Mouse (Mus musculus) CH12.LX (cell line): ENCODE results near the gene Sik3. TPM values are rescaled to one million over a fixed set of nuclear protein-coding genes. Genes with fewer than 3 reads are reported as not detected.

ENCODE experiments used
- DNase-seq: peaks from one replicate; pipeline ENCODE4 v3.0.0-alpha.2; 2013; ENCODE audit errors: extremely low read depth
- H3K27ac ChIP-seq: 2 replicates; pipeline ENCODE4 v1.5.1; 2012; ENCODE audit warnings: low read depth, mild to moderate bottlenecking, control low read depth, moderate library complexity; ENCODE audit not compliant: insufficient read depth
- H3K27me3 ChIP-seq: replicated peaks from 2 replicates; pipeline ENCODE3; 2012; ENCODE audit warnings: inconsistent platforms
- H3K36me3 ChIP-seq, 2 experiments: replicated peaks in 1 of 2; 2 replicates each; pipeline versions ENCODE3 to v1.6.1; 2012; ENCODE audit warnings: inconsistent platforms in 1 of 2, low read length in 1 of 2, mild to moderate bottlenecking in 1 of 2, mixed read lengths in 1 of 2, moderate library complexity in 1 of 2; ENCODE audit not compliant: control insufficient read depth in 1 of 2, insufficient read depth in 1 of 2
- H3K4me1 ChIP-seq, 2 experiments: 2 replicates each; pipeline ENCODE4 v1.6.1; 2012; ENCODE audit warnings: inconsistent platforms in 1 of 2, moderate library complexity in 1 of 2; ENCODE audit not compliant: insufficient read depth in 2 of 2, control insufficient read depth in 1 of 2
- H3K4me2 ChIP-seq: 2 replicates; pipeline ENCODE4 v1.6.1; 2012; ENCODE audit warnings: low read depth, mild to moderate bottlenecking, control low read depth; ENCODE audit not compliant: poor library complexity, insufficient read depth, severe bottlenecking
- H3K4me3 ChIP-seq, 3 experiments: fragments of 150-350 bp in 1 of 3; sonication (generic) in 1 of 3; replicated peaks in 1 of 3; 2 replicates each; pipeline versions ENCODE3 to v1.5.1; 2011 to 2012; ENCODE audit warnings: low read depth in 2 of 3, low read length in 2 of 3, mild to moderate bottlenecking in 2 of 3, moderate library complexity in 2 of 3, control low read depth in 1 of 3, improper control_type of control experiment in 1 of 3, inconsistent platforms in 1 of 3, mixed read lengths in 1 of 3; ENCODE audit not compliant: poor library complexity in 1 of 3
- H3K79me2 ChIP-seq: replicated peaks from 2 replicates; pipeline ENCODE4 v1.6.1; 2012; ENCODE audit warnings: mild to moderate bottlenecking, moderate library complexity; ENCODE audit not compliant: control insufficient read depth, poor library complexity, insufficient read depth, severe bottlenecking; ENCODE audit errors: extremely low read depth
- H3K9ac ChIP-seq: 2 replicates; pipeline ENCODE4 v1.6.1; 2012; ENCODE audit warnings: low read depth, mild to moderate bottlenecking, control low read depth, moderate library complexity; ENCODE audit not compliant: insufficient read depth
- H3K9me3 ChIP-seq: replicated peaks from 2 replicates; pipeline ENCODE3; 2012; ENCODE audit warnings: low read length, inconsistent platforms, mixed read lengths
- BHLHE40 ChIP-seq: IDR thresholded peaks from 2 replicates; pipeline ENCODE4 v1.6.1; 2011; ENCODE audit warnings: mild to moderate bottlenecking, low read depth, low read length, improper control_type of control experiment
- CHD2 ChIP-seq: IDR thresholded peaks from 2 replicates; pipeline ENCODE4 v1.6.1; 2011; ENCODE audit warnings: low read length, improper control_type of control experiment
- E2F4 ChIP-seq: IDR thresholded peaks from 2 replicates; pipeline ENCODE4 v1.6.1; 2011; ENCODE audit warnings: low read depth, low read length, improper control_type of control experiment; ENCODE audit not compliant: insufficient replicate concordance
- EP300 ChIP-seq: IDR thresholded peaks from 2 replicates; pipeline ENCODE4 v1.6.1; 2011; ENCODE audit warnings: low read length, improper control_type of control experiment
- GABPA ChIP-seq: IDR thresholded peaks from 2 replicates; pipeline ENCODE4 v1.6.1; 2012; ENCODE audit warnings: low read depth, low read length, improper control_type of control experiment, inconsistent platforms; ENCODE audit not compliant: insufficient replicate concordance
- HCFC1 ChIP-seq: IDR thresholded peaks from 2 replicates; pipeline ENCODE4 v1.6.1; 2012; ENCODE audit warnings: low read depth, mild to moderate bottlenecking, inconsistent platforms, low read length, improper control_type of control experiment
- IRF4 ChIP-seq: IDR thresholded peaks from 2 replicates; pipeline ENCODE4 v1.6.1; 2014; ENCODE audit warnings: low read depth, mild to moderate bottlenecking, inconsistent platforms, low read length, improper control_type of control experiment
- JUND ChIP-seq: conservative IDR thresholded peaks from 2 replicates; pipeline ENCODE4 v1.6.1; 2011; ENCODE audit warnings: low read depth, low read length, improper control_type of control experiment
- MAZ ChIP-seq: IDR thresholded peaks from 2 replicates; pipeline ENCODE4 v1.6.1; 2012; ENCODE audit warnings: low read depth, mild to moderate bottlenecking, inconsistent platforms, low read length, improper control_type of control experiment, moderate library complexity
- MEF2A ChIP-seq: IDR thresholded peaks from 2 replicates; pipeline ENCODE4 v1.6.1; 2014; ENCODE audit warnings: low read depth, mild to moderate bottlenecking, inconsistent platforms, low read length, improper control_type of control experiment, borderline replicate concordance
- NRF1 ChIP-seq: IDR thresholded peaks from 2 replicates; pipeline ENCODE4 v1.6.1; 2014; ENCODE audit warnings: low read depth, mild to moderate bottlenecking, inconsistent platforms, low read length, improper control_type of control experiment, moderate library complexity
- PAX5 ChIP-seq: IDR thresholded peaks from 2 replicates; pipeline ENCODE4 v1.6.1; 2012; ENCODE audit warnings: low read length, inconsistent platforms, mixed read lengths
- POLR2A ChIP-seq: IDR thresholded peaks from 2 replicates; pipeline ENCODE4 v1.6.1; 2011; ENCODE audit warnings: low read depth, mild to moderate bottlenecking, improper control_type of control experiment, low read length
- RAD21 ChIP-seq: IDR thresholded peaks from 2 replicates; pipeline ENCODE4 v1.6.1; 2011; ENCODE audit warnings: low read depth, mild to moderate bottlenecking, low read length, improper control_type of control experiment, moderate library complexity
- SMC3 ChIP-seq: IDR thresholded peaks from 2 replicates; pipeline ENCODE4 v1.6.1; 2011; ENCODE audit warnings: low read depth, low read length, improper control_type of control experiment
- TBP ChIP-seq: conservative IDR thresholded peaks from 2 replicates; pipeline ENCODE4 v1.6.1; 2011; ENCODE audit warnings: low read depth, low read length, improper control_type of control experiment
- TCF12 ChIP-seq: IDR thresholded peaks from 2 replicates; pipeline ENCODE4 v1.6.1; 2014; ENCODE audit warnings: low read depth, mild to moderate bottlenecking, inconsistent platforms, low read length, improper control_type of control experiment
- USF1 ChIP-seq: IDR thresholded peaks from 2 replicates; pipeline ENCODE4 v1.6.1; 2014; ENCODE audit warnings: low read depth, mild to moderate bottlenecking, inconsistent platforms, low read length, improper control_type of control experiment
- ZC3H11A ChIP-seq: IDR thresholded peaks from 2 replicates; pipeline ENCODE4 v1.6.1; 2012; ENCODE audit warnings: low read depth, mild to moderate bottlenecking, inconsistent platforms, low read length, improper control_type of control experiment
- ZKSCAN1 ChIP-seq: IDR thresholded peaks from 2 replicates; pipeline ENCODE4 v1.6.1; 2012; ENCODE audit warnings: low read depth, inconsistent platforms, low read length, improper control_type of control experiment, borderline replicate concordance
- ZMIZ1 ChIP-seq: IDR thresholded peaks from 2 replicates; pipeline ENCODE4 v1.6.1; 2012; ENCODE audit warnings: low read depth, mild to moderate bottlenecking, inconsistent platforms, low read length, improper control_type of control experiment
- ZNF384 ChIP-seq: IDR thresholded peaks from 2 replicates; pipeline ENCODE4 v1.6.1; 2012; ENCODE audit warnings: low read depth, low read length, improper control_type of control experiment, inconsistent platforms
- dilution Hi-C: fragments of 300-500 bp; cut with MboI; formaldehyde crosslinking; loops from 2 replicates; pipeline ENCODE4 v1.14.3; 2020; ENCODE audit warnings: low sequenced_read_pairs; ENCODE audit not compliant: extremely low pct_unique_long_range_greater_than_20kb, extremely low pct_ligation_motif_present
- in situ Hi-C: fragments of 300-500 bp; cut with MboI; formaldehyde crosslinking; loops from 3 replicates; pipeline ENCODE4 v1.14.3; 2019; ENCODE audit warnings: low sequenced_read_pairs, low pct_ligation_motif_present, low pct_unique_long_range_greater_than_20kb, mixed read lengths
- polyA plus RNA-seq: library from polyadenylated mRNA; unstranded; fragments of >175 nt; gene quantifications from 2 replicates; pipeline ENCODE4 v1.2.1, GENCODE M21; 2012; ENCODE audit warnings: low read depth; ENCODE audit not compliant: insufficient read length
- total RNA-seq, 2 experiments: library from RNA; depleted of rRNA; stranded (reverse); fragments of 300-350 nt in 1 of 2; fragments of >200 nt in 1 of 2; gene quantifications; 2 replicates each; pipeline ENCODE4 v1.2.3; 2012 to 2014

The Sik3 gene
- total and polyA plus RNA-seq, 3 experiments: 14.9 to 29.8 (median 21.4) TPM

- Histone ChIP-seq H3K27ac (no peak overlapping the region), H3K36me3 (peaks cover 17 to 54% of the 10 kb centered on the region in 2 experiments), H3K4me2 (no peak overlapping the region), H3K4me1 (peaks cover 0 to 38% of the 10 kb centered on the region in 2 experiments; a peak in 2 of 4 replicates), H3K9me3 (peaks cover 7% of the 10 kb centered on the region), H3K9ac (no peak overlapping the region), H3K4me3 (no peak overlapping the region), H3K79me2 (peaks cover 6% of the 10 kb centered on the region), H3K27me3 (no peaks in the 10 kb centered on the region)
- no peak for DNase-seq
- in situ Hi-C loops: no loop called here
- TF ChIP-seq MEF2A: no peak
- TF ChIP-seq IRF4: no peak
- TF ChIP-seq PAX5: no peak
- no peak for TF ChIP-seq E2F4
- TF ChIP-seq BHLHE40: no peak
- TF ChIP-seq MAZ: no peak
- no peak for TF ChIP-seq NRF1
- TF ChIP-seq TCF12: no peak
- TF ChIP-seq EP300: no peak
- TF ChIP-seq CHD2: no peak
- dilution Hi-C loops: no loop called here
Measured at GRCm38 (mm10) chr9:46121486-46121885, 108.9 kb downstream of the Sik3 start.

DNA sequence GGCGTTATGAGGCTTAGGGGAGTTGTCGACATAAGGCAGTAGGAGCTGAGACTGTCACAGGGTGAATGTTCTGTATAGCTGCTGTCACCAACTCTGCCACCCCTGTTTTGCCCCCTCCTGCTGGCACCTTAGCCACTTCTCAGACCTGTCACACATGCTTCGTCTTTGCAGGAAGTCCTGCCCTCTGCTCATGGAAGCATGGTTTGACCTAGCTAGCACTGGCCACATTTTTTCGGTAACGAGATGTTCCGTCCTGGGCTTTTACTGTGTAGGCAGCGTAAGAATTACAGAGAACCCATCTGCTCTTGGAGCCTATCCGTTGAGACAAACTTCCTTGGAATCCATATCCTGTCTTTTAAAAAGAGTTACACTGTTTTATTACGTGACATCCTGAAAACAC is 110.1 kb downstream of the Sik3 start:
- dilution Hi-C loops: no loop called here
- TF ChIP-seq ZMIZ1: no peak
- TF ChIP-seq USF1: no peak
- no peak for TF ChIP-seq TBP
- no peak for TF ChIP-seq HCFC1
- TF ChIP-seq GABPA: no peak
- TF ChIP-seq EP300: no peak
- TF ChIP-seq ZNF384: no peak
- TF ChIP-seq ZC3H11A: no peak
- no peak for TF ChIP-seq MAZ
- no peak for TF ChIP-seq POLR2A
- no peak for TF ChIP-seq RAD21
- no peak for TF ChIP-seq SMC3
- no peak for TF ChIP-seq ZKSCAN1
- no peak for TF ChIP-seq JUND
- Histone ChIP-seq H3K4me2 (no peak overlapping the region), H3K27me3 (no peaks in the 10 kb centered on the region), H3K79me2 (peaks cover 3% of the 10 kb centered on the region), H3K9ac (no peak overlapping the region), H3K4me1 (peaks cover 0 to 51% of the 10 kb centered on the region in 2 experiments; a peak in 2 of 4 replicates), H3K4me3 (no peak overlapping the region), H3K36me3 (peaks cover 21 to 62% of the 10 kb centered on the region in 2 experiments), H3K27ac (no peak overlapping the region), H3K9me3 (peaks cover 7% of the 10 kb centered on the region)
- no peak for DNase-seq
- in situ Hi-C loops: no loop called here
